Mouse (Mus musculus) MEL (cell line): ENCODE measurements around the gene Atp6v1g2. TPM values are rescaled to one million over a fixed set of nuclear protein-coding genes. Genes with fewer than 3 reads are reported as not detected.

ENCODE experiments used
- DNase-seq: peaks from one replicate; pipeline ENCODE4 v3.0.0; 2011; ENCODE audit warnings: low read depth, low spot score
- H3K27ac ChIP-seq: 2 replicates; pipeline ENCODE4 v1.5.1; 2012; ENCODE audit warnings: low read depth, mild to moderate bottlenecking, control low read depth, low read length, moderate library complexity; ENCODE audit not compliant: control insufficient read depth
- H3K27me3 ChIP-seq, 2 experiments: fragments of 150-350 bp in 1 of 2; sonication (generic) in 1 of 2; 2 replicates each; pipeline ENCODE4 v1.6.1; 2012; ENCODE audit warnings: low read length in 2 of 2, mild to moderate bottlenecking in 2 of 2, improper control_type of control experiment in 1 of 2, moderate library complexity in 1 of 2; ENCODE audit not compliant: insufficient read depth in 2 of 2, control insufficient read depth in 1 of 2
- H3K36me3 ChIP-seq, 2 experiments: 2 replicates each; pipeline ENCODE4 v1.6.1; 2012 to 2014; ENCODE audit warnings: low read length in 2 of 2, improper control_type of control experiment in 1 of 2, inconsistent platforms in 1 of 2, mild to moderate bottlenecking in 1 of 2; ENCODE audit not compliant: insufficient read depth in 2 of 2, control insufficient read depth in 1 of 2
- H3K4me1 ChIP-seq, 2 experiments: fragments of 150-350 bp in 1 of 2; sonication (generic) in 1 of 2; 2 replicates each; pipeline ENCODE4 v1.6.1; 2012; ENCODE audit warnings: low read length in 2 of 2, improper control_type of control experiment in 1 of 2, mild to moderate bottlenecking in 1 of 2; ENCODE audit not compliant: insufficient read depth in 2 of 2, control insufficient read depth in 1 of 2
- H3K4me3 ChIP-seq, 2 experiments: fragments of 150-350 bp in 1 of 2; sonication (generic) in 1 of 2; 2 replicates each; pipeline ENCODE4 v1.5.1; 2012; ENCODE audit warnings: low read depth in 2 of 2, low read length in 2 of 2, mild to moderate bottlenecking in 2 of 2, moderate library complexity in 2 of 2, control low read depth in 1 of 2, improper control_type of control experiment in 1 of 2; ENCODE audit not compliant: control insufficient read depth in 1 of 2, insufficient read depth in 1 of 2
- H3K79me2 ChIP-seq: 2 replicates; pipeline ENCODE4 v1.6.1; 2012; ENCODE audit warnings: mild to moderate bottlenecking, low read length, moderate library complexity; ENCODE audit not compliant: control insufficient read depth, poor library complexity, insufficient read depth
- H3K9ac ChIP-seq: 2 replicates; pipeline ENCODE4 v1.6.1; 2012; ENCODE audit warnings: low read depth, mild to moderate bottlenecking, control low read depth, low read length, moderate library complexity; ENCODE audit not compliant: control insufficient read depth, poor library complexity, severe bottlenecking
- H3K9me3 ChIP-seq: fragments of 150-350 bp; sonication (generic); replicated peaks from 2 replicates; pipeline ENCODE4 v1.6.1; 2012; ENCODE audit warnings: mild to moderate bottlenecking, low read length, improper control_type of control experiment, moderate library complexity; ENCODE audit not compliant: insufficient read depth
- CTCF ChIP-seq, 3 experiments: IDR thresholded peaks in 2 of 3; conservative IDR thresholded peaks in 1 of 3; 2 replicates each; pipeline ENCODE4 v1.5.1; 2011 to 2012; ENCODE audit warnings: low read length in 3 of 3, low read depth in 2 of 3, mild to moderate bottlenecking in 2 of 3, improper control_type of control experiment in 1 of 3, inconsistent platforms in 1 of 3, mixed read lengths in 1 of 3, moderate library complexity in 1 of 3; ENCODE audit not compliant: control insufficient read depth in 1 of 3, insufficient read depth in 1 of 3, poor library complexity in 1 of 3, severe bottlenecking in 1 of 3
- MAX ChIP-seq: IDR thresholded peaks from 2 replicates; pipeline ENCODE4 v1.6.1; 2011; ENCODE audit warnings: low read length, improper control_type of control experiment
- MXI1 ChIP-seq: IDR thresholded peaks from 2 replicates; pipeline ENCODE4 v1.6.1; 2011; ENCODE audit warnings: mild to moderate bottlenecking, low read depth, low read length, improper control_type of control experiment
- MYC ChIP-seq: IDR thresholded peaks from 2 replicates; pipeline ENCODE4 v1.6.1; 2011; ENCODE audit warnings: low read depth, mild to moderate bottlenecking, low read length, improper control_type of control experiment, moderate library complexity
- NELFE ChIP-seq: IDR thresholded peaks from 2 replicates; pipeline ENCODE4 v1.6.1; 2011; ENCODE audit warnings: low read depth, low read length, improper control_type of control experiment
- NRF1 ChIP-seq: IDR thresholded peaks from 2 replicates; pipeline ENCODE4 v1.6.1; 2014; ENCODE audit warnings: low read depth, mild to moderate bottlenecking, inconsistent platforms, low read length, improper control_type of control experiment, moderate library complexity; ENCODE audit not compliant: poor library complexity, insufficient read depth, severe bottlenecking
- POLR2AphosphoS5 ChIP-seq: IDR thresholded peaks from 2 replicates; pipeline ENCODE4 v1.6.1; 2012; ENCODE audit warnings: low read depth, borderline replicate concordance, mild to moderate bottlenecking, inconsistent platforms, low read length, moderate library complexity, mixed read lengths
- RCOR1 ChIP-seq: IDR thresholded peaks from 2 replicates; pipeline ENCODE4 v1.6.1; 2012; ENCODE audit warnings: low read depth, mild to moderate bottlenecking, inconsistent platforms, low read length, improper control_type of control experiment
- SIN3A ChIP-seq: IDR thresholded peaks from 2 replicates; pipeline ENCODE4 v1.6.1; 2012; ENCODE audit warnings: low read length, improper control_type of control experiment, inconsistent platforms
- SMC3 ChIP-seq: IDR thresholded peaks from 2 replicates; pipeline ENCODE4 v1.6.1; 2011; ENCODE audit warnings: low read depth, low read length, improper control_type of control experiment
- TBP ChIP-seq: IDR thresholded peaks from 2 replicates; pipeline ENCODE4 v1.8.0; 2011; ENCODE audit warnings: low read depth, low read length, improper control_type of control experiment
- ZC3H11A ChIP-seq: IDR thresholded peaks from 2 replicates; pipeline ENCODE4 v1.6.1; 2012; ENCODE audit warnings: low read depth, mild to moderate bottlenecking, inconsistent platforms, low read length, improper control_type of control experiment
- ZMIZ1 ChIP-seq: IDR thresholded peaks from 2 replicates; pipeline ENCODE4 v1.6.1; 2012; ENCODE audit warnings: low read depth, mild to moderate bottlenecking, inconsistent platforms, low read length, improper control_type of control experiment, moderate library complexity
- ZNF384 ChIP-seq: IDR thresholded peaks from 2 replicates; pipeline ENCODE4 v1.6.1; 2012; ENCODE audit warnings: low read depth, mild to moderate bottlenecking, inconsistent platforms, low read length, improper control_type of control experiment
- polyA plus RNA-seq, 2 experiments: library from polyadenylated mRNA; stranded (reverse) in 1 of 2; unstranded in 1 of 2; fragments of >175 nt in 1 of 2; fragments of >200 nt in 1 of 2; gene quantifications; 2 replicates each; pipeline versions ENCODE4 v1.2.1 to v1.2.4; 2012; ENCODE audit warnings: low replicate concordance in 2 of 2, low read depth in 1 of 2; ENCODE audit not compliant: insufficient read length in 2 of 2, insufficient read depth in 1 of 2, missing spikeins in 1 of 2
- total RNA-seq: library from RNA; depleted of rRNA; stranded (reverse); fragments of 300-350 nt; gene quantifications from 2 replicates; pipeline ENCODE4 v1.2.3, GENCODE M21; 2012

Gene Atp6v1g2
- total and polyA plus RNA-seq, 3 experiments = 0.46 to 4.7 TPM; not detected in 1

GRCm38 (mm10) chr17:35196321-35196641 is 37.2 kb upstream of the Atp6v1g2 start:
- Histone ChIP-seq H3K4me1 (peaks cover 13 to 26% of the 10 kb centered on the region in 2 experiments), H3K27ac (peak overlapping the region; percentile 5; the same call in 1 of the 2 replicates), H3K27me3 (no peaks in the 10 kb centered on the region), H3K9ac (peak overlapping the region; percentile 71), H3K9me3 (no peaks in the 10 kb centered on the region), H3K4me3 (peak overlapping the region; percentile 71 to 74), H3K36me3 (peaks cover 0 to 17% of the 10 kb centered on the region in 2 experiments; a peak in 2 of 4 replicates), H3K79me2 (peaks cover 5% of the 10 kb centered on the region; the same call in 1 of the 2 replicates)
- peak; percentile 48 for DNase-seq
- TF ChIP-seq MXI1 (peak; percentile 29; the same call in 1 of the 2 replicates), MAX (peak; percentile 22; the same call in 1 of the 2 replicates), RCOR1 (no peak)

- Histone ChIP-seq H3K36me3 (peaks cover 0 to 14% of the 10 kb centered on the region in 2 experiments; a peak in 2 of 4 replicates), H3K9ac (0 out of 2 replicates have a peak overlapping the region, but pooled peaks have one; percentile 9), H3K27me3 (no peaks in the 10 kb centered on the region), H3K4me1 (peaks cover 10 to 29% of the 10 kb centered on the region in 2 experiments), H3K27ac (no peak overlapping the region), H3K79me2 (peaks cover 5% of the 10 kb centered on the region; the same call in 1 of the 2 replicates), H3K4me3 (peak overlapping the region; percentile 71 to 74; a peak in 3 of 4 replicates), H3K9me3 (no peaks in the 10 kb centered on the region)
- TF ChIP-seq NELFE (no peak), SMC3 (no peak)
- DNase-seq = peak; percentile 31
These were observed 36.3 kb upstream of the Atp6v1g2 start for GRCm38 (mm10) chr17:35197126-35197525.

GRCm38 (mm10) chr17:35198029-35198428 is 35.4 kb upstream of the Atp6v1g2 start:
- Histone ChIP-seq H3K27ac (no peak overlapping the region), H3K9ac (no peak overlapping the region), H3K27me3 (no peaks in the 10 kb centered on the region), H3K79me2 (peaks cover 5% of the 10 kb centered on the region; the same call in 1 of the 2 replicates), H3K4me3 (no peak overlapping the region), H3K36me3 (peaks cover 0 to 14% of the 10 kb centered on the region in 2 experiments; a peak in 2 of 4 replicates), H3K9me3 (no peaks in the 10 kb centered on the region), H3K4me1 (peaks cover 10 to 25% of the 10 kb centered on the region in 2 experiments)
- no peak for DNase-seq
- TF ChIP-seq ZMIZ1 (no peak), SIN3A (no peak), ZNF384 (no peak), CTCF (IDR thresholded peaks at IDR 0.05 in 2 of 3, conservative IDR thresholded peaks at IDR 0.05 in 1 of 3; ENCODE audit: control insufficient read depth in 1 of 3, insufficient read depth in 1 of 3, low read depth in 2 of 3, low read length in 3 of 3, poor library complexity in 1 of 3, severe bottlenecking in 1 of 3) (no peak), POLR2AphosphoS5 (no peak), NRF1 (no peak), TBP (no peak), MYC (no peak), ZC3H11A (no peak)
